Mouse (Mus musculus): ENCODE measurements at regions not wholly inside any gene's neighbourhood (a gene's known extent, or its start where the extent isn't known, plus 50 kb on each side); places are given as distances from the start of the nearest gene placed in this dataset.

DNA sequence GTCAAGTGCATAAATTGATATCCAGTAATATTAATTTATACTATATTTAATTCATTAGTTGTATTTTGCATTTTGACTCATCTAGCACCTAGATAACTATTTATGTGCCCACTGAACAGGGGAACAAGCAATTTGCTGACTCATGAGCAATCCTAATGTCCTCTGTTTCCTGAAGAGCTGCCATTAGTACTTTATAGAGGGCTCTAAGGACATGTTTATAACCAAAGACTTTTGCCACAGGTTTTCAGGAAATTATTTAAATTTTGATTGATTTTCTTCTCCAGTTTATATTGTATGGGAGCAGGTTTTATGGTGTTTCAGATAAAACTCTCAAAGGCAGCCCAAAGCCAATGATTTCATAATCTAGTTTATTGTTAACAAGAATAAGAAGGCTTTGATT is 1018.4 kb downstream of the Car8 start:
- TF ChIP-seq CTCF (conservative IDR thresholded peaks at IDR 0.05; ENCODE audit: insufficient read depth, insufficient read length, low read depth, low read length) (no peak), POLR2A (IDR thresholded peaks at IDR 0.05; ENCODE audit: low read depth, low read length) (no peak)
